Mouse (Mus musculus) monocyte, adult 5-6 weeks (primary cell): ENCODE measurements around the gene Limd2. TPM values are rescaled to one million over a fixed set of nuclear protein-coding genes. Genes with fewer than 3 reads are reported as not detected.

Experiments used
- ATAC-seq: fragments of 153-309, 156-312 bp; replicated peaks from 2 replicates; pipeline ENCODE4 v1.8.0; 2017; ENCODE audit warnings: mild to moderate bottlenecking; ENCODE audit not compliant: low TSS enrichment, insufficient number of reproducible peaks, severe bottlenecking, poor library complexity, low FRiP score
- total RNA-seq: library from RNA; stranded (forward); fragments of 200-1000, 200-491, 200-594 nt; gene quantifications from 3 replicates; pipeline ENCODE4 v1.2.3, GENCODE M21; 2017

Limd2 gene
- total RNA-seq, 1 experiment from 2014 or later: 94.0 TPM

- ATAC-seq: no peak
Measured at GRCm38 (mm10) chr11:106176372-106176771, 15.7 kb upstream of the Limd2 start.

GRCm38 (mm10) chr11:106175081-106175480, 14.4 kb upstream of the Limd2 start:
- no peak for ATAC-seq

- ATAC-seq: no peak
Measured at GRCm38 (mm10) chr11:106174372-106174771, 13.7 kb upstream of the Limd2 start.

- ATAC-seq: 0 out of 2 replicates have a peak, but pooled peaks have one; percentile 40
Measured at GRCm38 (mm10) chr11:106173228-106173627, 12.6 kb upstream of the Limd2 start.

- no peak for ATAC-seq
Measured at GRCm38 (mm10) chr11:106170807-106171206, 10.1 kb upstream of the Limd2 start.

GRCm38 (mm10) chr11:106167435-106167834, 6.8 kb upstream of the Limd2 start:
- peak; percentile 85 for ATAC-seq

GRCm38 (mm10) chr11:106164601-106165180, 4.0 kb upstream of the Limd2 start:
- ATAC-seq: no peak

- no peak for ATAC-seq
Measured at GRCm38 (mm10) chr11:106163546-106163945, 2.9 kb upstream of the Limd2 start.

- ATAC-seq: no peak
Measured at GRCm38 (mm10) chr11:106162237-106162636, 1.6 kb upstream of the Limd2 start.

GRCm38 (mm10) chr11:106159921-106160840, 479 bp downstream of the Limd2 start:
- ATAC-seq: peak; percentile 9

GRCm38 (mm10) chr11:106159216-106159920, 1.3 kb downstream of the Limd2 start:
- ATAC-seq: peak; percentile 59

GRCm38 (mm10) chr11:106158930-106159215, 1.8 kb downstream of the Limd2 start:
- 0 out of 2 replicates have a peak, but pooled peaks have one; percentile 0 for ATAC-seq

GRCm38 (mm10) chr11:106158081-106158929, 2.4 kb downstream of the Limd2 start:
- no peak; the same call in 1 of the 2 replicates for ATAC-seq

- no peak for ATAC-seq
Measured at GRCm38 (mm10) chr11:106157154-106157553, 3.5 kb downstream of the Limd2 start.

GRCm38 (mm10) chr11:106156257-106156656, 4.4 kb downstream of the Limd2 start:
- ATAC-seq: no peak

- no peak for ATAC-seq
Measured at GRCm38 (mm10) chr11:106155761-106156160, 4.9 kb downstream of the Limd2 start.

- ATAC-seq: no peak
Measured at GRCm38 (mm10) chr11:106154770-106155169, 5.9 kb downstream of the Limd2 start.

- ATAC-seq: no peak
Measured at GRCm38 (mm10) chr11:106154091-106154490, 6.6 kb downstream of the Limd2 start.

- ATAC-seq: no peak
Measured at GRCm38 (mm10) chr11:106152132-106152531, 8.5 kb downstream of the Limd2 start.
